Mouse (Mus musculus): Measurements from ENCODE around the gene Gm21981.
"Not testable (repeated sequence)": the region's sequence is repeated elsewhere in the genome, so short reads cannot be mapped to it uniquely, and the experiment has no call there.

Gm21981 gene

GRCm38 (mm10) chr17:47672311-47673111 lies 21.7 kb downstream of the Gm21981 start:
- peak; percentile 66; the same call in 1 of the 2 replicates for ATAC-seq (ENCODE audit: insufficient number of reproducible peaks, low FRiP score, low TSS enrichment)

- 0 out of 2 replicates have a peak, but pooled peaks have one; percentile 10 for ATAC-seq (ENCODE audit: insufficient number of reproducible peaks, low FRiP score, low TSS enrichment)
These were observed 22.3 kb downstream of the Gm21981 start for GRCm38 (mm10) chr17:47671988-47672310.

GRCm38 (mm10) chr17:47669166-47669565 lies 25.1 kb downstream of the Gm21981 start:
- no peak for ATAC-seq (ENCODE audit: insufficient number of reproducible peaks, low FRiP score, low TSS enrichment)

GRCm38 (mm10) chr17:47664474-47664873 lies 29.8 kb downstream of the Gm21981 start:
- ATAC-seq (ENCODE audit: insufficient number of reproducible peaks, low FRiP score, low TSS enrichment): no peak

- no peak for ATAC-seq (ENCODE audit: insufficient number of reproducible peaks, low FRiP score, low TSS enrichment)
These were observed 31.1 kb downstream of the Gm21981 start for GRCm38 (mm10) chr17:47663009-47663713.

GRCm38 (mm10) chr17:47658741-47659243 lies 35.5 kb downstream of the Gm21981 start:
- ATAC-seq (ENCODE audit: insufficient number of reproducible peaks, low FRiP score, low TSS enrichment): no peak

- ATAC-seq (ENCODE audit: insufficient number of reproducible peaks, low FRiP score, low TSS enrichment): no peak
These were observed 36.4 kb downstream of the Gm21981 start for GRCm38 (mm10) chr17:47657901-47658300.

GRCm38 (mm10) chr17:47655697-47656096 lies 38.6 kb downstream of the Gm21981 start:
- ATAC-seq (ENCODE audit: insufficient number of reproducible peaks, low FRiP score, low TSS enrichment): no peak

- not testable (repeated sequence) for ATAC-seq (ENCODE audit: insufficient number of reproducible peaks, low FRiP score, low TSS enrichment)
These were observed 39.9 kb downstream of the Gm21981 start for GRCm38 (mm10) chr17:47654346-47654745.

GRCm38 (mm10) chr17:47651953-47652352 lies 42.3 kb downstream of the Gm21981 start:
- no peak for ATAC-seq (ENCODE audit: insufficient number of reproducible peaks, low FRiP score, low TSS enrichment)

- no peak for ATAC-seq (ENCODE audit: insufficient number of reproducible peaks, low FRiP score, low TSS enrichment)
These were observed 45.3 kb downstream of the Gm21981 start for GRCm38 (mm10) chr17:47648966-47649365.

- ATAC-seq (ENCODE audit: insufficient number of reproducible peaks, low FRiP score, low TSS enrichment): no peak
These were observed 47.6 kb downstream of the Gm21981 start for GRCm38 (mm10) chr17:47646683-47647082.

- no peak for ATAC-seq (ENCODE audit: insufficient number of reproducible peaks, low FRiP score, low TSS enrichment)
These were observed 51.3 kb downstream of the Gm21981 start for GRCm38 (mm10) chr17:47642992-47643391.
